Mouse (Mus musculus): ENCODE data around the gene Lrrc38.

GRCm38 (mm10) chr4:143302279-143302890, 47.2 kb upstream of the Lrrc38 start:
- TF ChIP-seq POLR2A (IDR thresholded peaks at IDR 0.05; ENCODE audit: borderline replicate concordance, extremely low read depth, insufficient read depth, insufficient read length, poor library complexity, severe bottlenecking) (no peak), CTCF (IDR thresholded peaks at IDR 0.05; ENCODE audit: borderline replicate concordance, extremely low read depth, insufficient read depth, insufficient read length) (no peak)
